Mouse (Mus musculus) monocyte, adult 2 months (primary cell): Measurements from ENCODE around the gene Arsa.
A peak's percentile ranks its signal among the peaks of the same experiment; 100 is the strongest.
"Not testable (repeated sequence)": the region's sequence is repeated elsewhere in the genome, so short reads cannot be mapped to it uniquely, and the experiment has no call there.

Source experiments
- DNase-seq, 2 experiments: peaks; one replicate each; pipeline ENCODE4 v3.0.0; 2022; ENCODE audit warnings: low spot score in 2 of 2, low read depth in 1 of 2

Gene Arsa

DNA sequence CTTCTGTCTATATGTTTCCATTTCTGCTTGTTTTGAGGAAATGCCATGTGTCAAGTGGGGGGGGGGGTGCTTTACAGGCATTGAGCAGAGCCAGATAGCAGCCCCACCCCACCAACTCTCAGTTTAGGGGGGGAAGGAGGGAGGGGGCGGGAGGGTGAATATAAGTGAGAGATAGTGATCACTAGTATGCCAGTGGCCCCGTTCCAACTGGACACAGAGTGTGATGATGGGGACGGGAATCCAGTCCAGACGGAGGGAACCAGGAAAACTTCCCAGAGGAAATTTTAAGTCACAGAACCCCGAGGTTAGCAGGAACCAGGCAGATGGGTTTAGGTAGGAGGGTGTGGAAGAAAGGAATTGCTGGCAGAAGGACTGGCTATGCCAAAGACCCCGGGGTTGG lies 21.6 kb downstream of the Arsa start:
- no peak for DNase-seq

GRCm38 (mm10) chr15:89454857-89455256 lies 22.4 kb downstream of the Arsa start:
- no peak for DNase-seq

DNA sequence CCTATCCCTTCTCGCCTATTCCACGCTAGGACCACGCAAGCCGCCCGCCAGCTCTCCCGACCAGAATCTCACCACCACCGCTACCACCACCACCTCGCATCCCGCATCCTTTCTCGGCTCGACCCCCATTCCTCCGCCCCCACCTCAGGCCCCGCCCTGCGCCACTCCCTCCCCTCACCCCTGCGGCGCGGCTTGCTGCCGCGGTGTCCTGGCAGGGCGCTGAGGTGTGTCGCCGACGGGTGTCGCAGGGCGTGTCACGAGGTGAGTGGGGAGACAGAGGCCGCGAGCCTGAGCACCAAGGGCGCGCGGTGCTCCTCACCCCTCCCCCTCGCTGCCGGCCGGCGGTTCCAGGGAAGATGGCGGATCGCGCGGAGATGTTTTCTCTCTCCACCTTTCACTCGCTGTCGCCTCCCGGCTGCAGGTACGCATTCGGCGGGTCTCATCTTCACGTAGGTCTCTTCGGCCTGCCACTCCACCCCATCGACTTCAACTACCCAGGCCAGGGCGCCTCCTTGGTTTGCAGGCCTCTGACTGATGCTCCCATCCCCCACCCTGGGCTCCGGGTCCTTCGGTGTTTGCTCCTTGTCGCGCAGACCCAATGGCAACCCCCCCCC lies 23.3 kb downstream of the Arsa start, which contains the start of gene Mapk8ip2:
TSS of gene Mapk8ip2 (plus strand) at position 49 of the 614 bp plus-strand sequence.
- DNase-seq = no peak

DNA sequence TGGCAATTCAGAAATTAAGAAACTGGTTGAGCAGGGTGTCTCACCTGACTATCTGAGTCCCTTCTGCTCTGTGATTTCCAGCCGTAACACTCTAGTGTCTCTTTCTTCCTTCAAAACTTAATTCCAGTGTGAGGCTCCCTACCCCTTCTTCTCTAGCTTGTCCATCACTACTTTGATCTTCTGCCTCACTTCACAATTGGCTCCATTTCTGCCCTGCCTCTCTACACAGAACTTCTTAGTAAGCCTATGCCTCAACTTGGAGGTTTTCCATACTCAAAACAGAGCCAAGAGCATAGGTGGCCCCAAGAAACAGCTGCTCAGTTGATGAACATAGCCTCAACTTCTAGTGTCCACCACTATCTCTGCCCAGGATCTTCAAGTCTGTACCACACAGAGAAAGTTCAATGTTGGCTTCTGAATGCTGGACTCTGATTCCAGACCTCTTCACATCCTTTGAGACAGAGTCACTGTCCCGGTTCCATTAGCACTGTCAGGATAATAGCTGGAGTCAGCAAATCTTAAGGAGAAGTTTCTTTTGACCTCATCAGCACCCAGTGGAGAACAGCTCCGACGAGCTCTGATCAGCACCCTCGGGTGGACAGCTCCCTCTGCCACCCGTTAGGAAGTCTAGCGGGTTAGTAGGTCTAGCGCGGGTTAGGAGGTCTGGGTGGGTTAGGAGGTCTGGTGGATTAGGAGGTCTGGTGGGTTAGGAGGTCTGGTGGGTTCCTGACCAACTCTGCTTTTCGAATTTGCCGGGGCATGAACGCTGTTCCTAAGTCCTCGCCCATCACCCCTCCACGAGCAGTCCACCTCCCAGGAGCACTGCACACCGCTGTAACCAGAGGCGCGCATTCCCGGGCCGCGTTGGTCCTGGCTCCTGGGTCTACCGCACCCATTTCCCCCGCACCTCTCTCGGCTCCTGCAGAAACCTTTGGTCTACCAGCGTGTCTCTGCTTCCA lies 24.0 kb downstream of the Arsa start:
- no peak for DNase-seq

- no peak for DNase-seq
Measured at GRCm38 (mm10) chr15:89442486-89443070, 34.6 kb downstream of the Arsa start.

DNA sequence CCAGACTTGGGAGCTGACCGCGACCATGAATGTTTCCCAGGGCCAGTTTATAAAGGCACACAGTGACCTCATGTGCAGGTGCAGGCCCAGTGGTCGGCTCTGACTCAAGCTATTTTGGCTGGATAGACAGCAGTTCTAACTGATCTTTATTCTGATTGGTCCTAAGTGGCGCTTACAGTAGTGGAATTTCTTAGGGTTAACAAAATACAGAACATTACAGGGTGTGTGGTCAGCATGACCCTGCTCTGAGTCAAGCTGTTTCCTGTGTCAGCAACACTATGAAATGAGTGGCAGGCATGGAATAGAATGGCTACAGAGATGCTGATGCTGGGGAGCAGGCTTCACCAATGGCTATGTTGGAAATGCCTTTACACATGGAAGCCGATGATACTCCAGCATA lies 41.3 kb downstream of the Arsa start:
- no peak for DNase-seq

GRCm38 (mm10) chr15:89434136-89434535 lies 43.1 kb downstream of the Arsa start:
- DNase-seq = no peak

DNA sequence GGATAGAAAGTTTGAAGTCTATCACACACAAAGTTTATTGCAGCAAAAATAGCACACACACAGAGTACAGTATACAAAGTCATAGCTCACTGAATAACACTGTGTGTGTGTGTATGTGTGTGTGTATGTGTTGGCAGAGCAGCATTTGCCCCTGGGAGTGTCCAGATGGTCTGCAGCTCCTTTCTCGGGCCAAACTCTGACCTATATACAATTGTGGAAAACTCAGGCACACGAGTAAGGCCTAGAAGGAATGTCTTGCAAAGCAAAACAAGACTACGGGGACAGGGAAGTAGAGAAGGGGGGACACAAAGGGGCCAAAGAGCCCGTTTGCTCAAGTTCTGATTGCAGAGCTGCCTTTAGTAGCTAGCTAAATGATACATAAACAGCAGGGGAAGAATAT lies 44.3 kb downstream of the Arsa start:
- DNase-seq = no peak

DNA sequence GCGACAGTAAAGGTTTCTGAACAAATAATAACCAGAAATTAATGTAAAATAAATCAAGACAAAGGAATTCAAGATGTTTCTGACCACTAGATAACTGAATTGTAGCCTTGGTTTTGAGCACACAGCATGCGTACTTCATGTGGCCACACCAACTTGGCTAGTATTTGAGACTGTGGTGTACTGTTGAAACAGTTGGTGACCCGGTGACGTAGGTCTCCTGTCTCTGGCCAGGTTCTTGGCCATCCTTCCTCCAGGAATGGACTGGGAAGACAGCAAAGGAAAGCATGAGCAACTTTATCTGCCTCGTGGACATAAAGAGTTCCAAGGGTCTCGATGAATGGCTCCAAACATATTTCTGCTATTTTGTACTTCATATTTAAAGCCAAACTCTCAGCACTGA lies 45.4 kb downstream of the Arsa start:
- DNase-seq = no peak

GRCm38 (mm10) chr15:89431271-89431670 lies 46.0 kb downstream of the Arsa start:
- DNase-seq = no peak

DNA sequence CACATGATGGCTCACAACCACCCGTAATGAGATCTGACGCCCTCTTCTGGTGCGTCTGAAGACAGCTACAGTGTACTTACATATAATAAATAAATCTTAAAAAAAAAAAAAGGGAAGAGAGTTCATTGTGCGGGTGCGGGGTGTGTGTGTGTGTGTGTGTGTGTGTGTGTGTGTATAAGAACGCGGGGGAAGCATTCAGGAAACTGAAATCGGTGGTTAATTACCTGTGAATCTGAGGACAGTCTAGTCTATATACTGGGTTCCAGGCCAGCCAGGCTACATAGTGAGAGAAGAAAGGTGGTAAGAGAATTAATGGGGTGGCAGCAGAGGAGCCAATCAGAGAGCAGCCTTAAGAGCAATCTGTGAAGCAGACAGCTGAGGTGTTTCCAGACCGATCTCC lies 46.5 kb downstream of the Arsa start:
- DNase-seq = not testable (repeated sequence)

- DNase-seq = no peak
Measured at GRCm38 (mm10) chr15:89430341-89430740, 46.9 kb downstream of the Arsa start.

DNA sequence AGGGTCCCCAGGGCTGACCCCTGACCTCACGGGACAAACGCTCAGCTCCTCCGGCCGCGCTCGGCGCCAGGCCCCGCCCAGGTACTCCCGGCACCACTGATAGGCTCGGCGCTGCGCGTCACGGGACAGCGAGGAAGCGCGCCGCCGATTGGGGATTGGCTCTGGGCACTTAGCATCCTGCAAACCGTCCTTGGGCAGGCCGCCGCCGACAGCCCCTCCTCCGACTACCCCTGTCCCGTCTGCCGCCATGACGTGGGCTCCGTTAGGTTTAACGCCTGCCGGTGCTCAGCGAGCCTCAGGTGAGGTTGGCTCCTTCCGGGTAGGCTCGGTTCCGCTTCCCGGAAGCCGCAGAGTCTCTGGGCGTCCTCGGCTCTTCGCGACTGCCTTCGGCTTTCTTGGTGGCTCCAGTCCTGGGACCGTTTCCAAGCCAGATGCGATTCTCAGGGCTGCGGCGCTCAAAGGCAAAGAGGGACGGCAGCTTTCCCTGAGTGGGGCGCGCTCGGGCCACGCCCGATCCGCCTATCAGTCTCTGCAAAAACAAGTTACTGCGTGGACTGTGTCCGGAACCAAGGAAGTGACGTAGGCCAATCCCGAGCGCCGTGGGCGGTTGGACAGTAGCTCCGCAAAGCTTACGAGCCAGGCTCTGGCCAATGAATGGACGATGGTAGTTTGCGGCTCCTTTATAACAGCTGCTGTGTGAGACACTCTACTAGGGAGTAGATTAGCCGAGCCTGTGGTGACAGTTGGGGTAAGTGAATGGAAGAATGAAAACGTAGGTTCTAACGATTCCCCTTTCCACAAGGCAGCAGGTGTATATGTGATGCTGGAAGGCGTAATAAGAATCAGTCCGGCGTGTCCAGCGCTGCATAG lies 47.6 kb downstream of the Arsa start, which contains the start of the genes C730034F03Rik, Gm44502 and Chkb:
TSS of gene C730034F03Rik (plus strand) at position 238 of the 870 bp plus-strand sequence.
TSS of gene Gm44502 (minus strand) at position 345 of the 870 bp plus-strand sequence.
TSS of gene Chkb (minus strand) at position 557 of the 870 bp plus-strand sequence.
- peak; percentile 72 to 88 for DNase-seq

- DNase-seq = no peak
Measured at GRCm38 (mm10) chr15:89428821-89429351, 48.3 kb downstream of the Arsa start.

DNA sequence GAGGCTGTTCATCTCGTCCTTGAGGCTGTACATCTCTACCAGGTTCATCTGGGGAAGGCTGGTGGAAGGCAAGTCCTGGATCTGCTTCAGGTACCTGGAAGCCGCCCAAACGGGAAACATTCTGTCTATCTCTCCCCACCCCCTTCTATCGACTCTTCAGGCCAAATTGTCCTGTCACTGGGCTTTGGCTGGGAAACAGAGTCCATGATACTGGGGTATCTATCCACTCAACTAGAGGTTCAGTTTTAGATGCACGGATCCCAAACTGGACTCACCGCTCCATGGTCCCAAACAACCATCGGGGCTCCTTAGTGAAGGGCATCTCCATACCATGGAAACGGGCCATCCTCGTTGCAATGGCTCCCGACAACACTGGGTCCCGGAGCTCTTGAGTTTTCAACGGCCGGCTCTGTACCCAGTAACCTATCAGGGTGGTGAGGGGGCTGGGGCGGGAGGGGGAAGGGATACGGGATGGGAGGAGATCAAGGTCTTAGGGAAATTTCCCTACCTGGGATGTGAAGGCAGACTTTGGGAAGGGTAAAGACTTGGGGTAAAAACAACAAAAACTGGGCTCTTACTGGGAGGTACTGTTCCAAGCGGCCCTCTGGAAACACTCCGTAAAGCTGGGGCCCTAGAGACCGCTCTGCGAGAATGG lies 49.0 kb downstream of the Arsa start:
- no peak for DNase-seq

GRCm38 (mm10) chr15:89426716-89427115 lies 50.5 kb downstream of the Arsa start:
- no peak for DNase-seq

GRCm38 (mm10) chr15:89425711-89426121 lies 51.5 kb downstream of the Arsa start, which contains the start of gene Cpt1b:
Gene Cpt1b (minus strand): TSS chr15:89425863.
- no peak for DNase-seq

DNA sequence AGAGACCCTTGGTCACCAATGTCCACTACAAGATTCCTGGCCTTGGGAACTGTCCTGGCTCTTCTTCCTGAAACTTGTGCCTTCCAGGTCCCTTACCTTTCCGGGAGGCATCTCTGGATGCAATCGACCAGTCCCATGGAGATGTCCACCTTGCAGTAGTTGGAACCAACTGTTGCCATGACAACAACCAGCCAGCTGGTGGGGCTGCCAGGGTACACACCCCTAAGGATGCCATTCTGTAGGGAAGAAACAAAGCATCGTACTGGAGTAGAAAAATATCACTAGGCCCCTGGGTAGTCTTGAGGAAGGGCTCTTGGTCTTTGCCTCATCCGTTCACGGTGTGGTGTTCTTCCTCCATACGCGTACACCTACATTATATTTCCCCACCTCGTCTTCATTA lies 52.6 kb downstream of the Arsa start:
- no peak for DNase-seq
